Mouse (Mus musculus): ENCODE data around the gene Amph. TPM values are rescaled to one million over a fixed set of nuclear protein-coding genes. Genes with fewer than 3 reads are reported as not detected.

The Amph gene
- total and polyA plus RNA-seq, 3 experiments = not detected

DNA sequence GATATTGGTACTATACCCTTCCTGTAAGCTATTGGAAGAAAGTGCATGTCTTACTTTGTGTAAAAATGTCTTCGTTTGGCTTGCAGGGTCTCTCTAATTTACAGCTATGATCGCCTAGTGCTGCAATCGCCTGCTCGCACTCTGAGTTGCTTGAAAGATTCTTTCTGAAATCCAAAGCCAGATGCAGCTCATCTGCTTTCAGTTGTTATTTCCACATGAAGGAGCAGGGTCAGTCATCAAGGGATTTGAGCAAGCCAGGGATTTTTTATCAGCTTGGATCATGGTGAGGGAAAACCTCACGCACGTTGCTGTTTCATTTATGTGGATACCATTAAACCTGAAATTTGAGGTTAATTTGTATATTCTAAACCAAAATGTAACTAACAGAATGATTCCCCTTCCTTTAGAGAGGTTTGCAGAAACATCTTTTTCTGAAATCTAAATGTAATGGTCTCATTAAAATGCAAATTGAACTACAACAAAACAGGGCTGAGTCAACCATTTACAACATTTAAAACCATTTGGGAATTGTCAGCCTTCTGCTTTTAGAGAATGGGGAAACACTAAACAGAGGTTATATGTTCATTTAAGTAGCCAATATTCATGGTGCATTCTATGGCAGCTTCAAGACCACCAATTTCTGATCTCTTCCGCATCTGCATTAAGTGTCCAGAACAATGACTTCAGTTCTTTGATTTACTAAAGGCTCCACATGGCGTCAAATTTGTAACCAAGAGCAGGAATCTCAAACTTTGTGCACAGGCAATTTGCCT, 84.1 kb downstream of the Amph start:
- no peak overlapping the region for H3K9ac ChIP-seq (ENCODE audit: insufficient read depth, low read depth)
- no peak overlapping the region for H3K4me2 ChIP-seq (ENCODE audit: insufficient read depth, low read depth, poor library complexity, severe bottlenecking)
- TF ChIP-seq ZNF384 (IDR thresholded peaks at IDR 0.05; ENCODE audit: low read depth, low read length) = no peak
- no peak for TF ChIP-seq NELFE (IDR thresholded peaks at IDR 0.05; ENCODE audit: low read depth, low read length)
- no peak overlapping the region for H3K4me3 ChIP-seq (replicated peaks in 1 of 3; ENCODE audit: low read depth in 2 of 3, low read length in 2 of 3, poor library complexity in 1 of 3)
- DNase-seq (ENCODE audit: extremely low read depth) = no peak
- dilution Hi-C loops (cut with MboI; ENCODE audit: extremely low pct_ligation_motif_present, extremely low pct_unique_long_range_greater_than_20kb, low sequenced_read_pairs) = no loop called here
- in situ Hi-C loops (cut with MboI; ENCODE audit: low pct_ligation_motif_present, low pct_unique_long_range_greater_than_20kb, low sequenced_read_pairs) = no loop called here
- H3K27ac ChIP-seq (ENCODE audit: insufficient read depth, low read depth) = no peak overlapping the region
- no peaks in the 10 kb centered on the region for H3K9me3 ChIP-seq (replicated peaks; ENCODE audit: low read length)
- no peaks in the 10 kb centered on the region for H3K4me1 ChIP-seq (ENCODE audit: control insufficient read depth in 1 of 2, insufficient read depth in 2 of 2)
- no peaks in the 10 kb centered on the region for H3K36me3 ChIP-seq (replicated peaks in 1 of 2; ENCODE audit: control insufficient read depth in 1 of 2, insufficient read depth in 1 of 2, low read length in 1 of 2)
- no peaks in the 10 kb centered on the region for H3K79me2 ChIP-seq (replicated peaks; ENCODE audit: control insufficient read depth, extremely low read depth, insufficient read depth, poor library complexity, severe bottlenecking)
- H3K27me3 ChIP-seq (replicated peaks) = no peaks in the 10 kb centered on the region

GRCm38 (mm10) chr13:19052090-19052489, 104.1 kb downstream of the Amph start:
- Histone ChIP-seq H3K27ac (ENCODE audit: insufficient read depth, low read depth) (no peak overlapping the region), H3K79me2 (replicated peaks; ENCODE audit: control insufficient read depth, extremely low read depth, insufficient read depth, poor library complexity, severe bottlenecking) (no peaks in the 10 kb centered on the region), H3K36me3 (replicated peaks in 1 of 2; ENCODE audit: control insufficient read depth in 1 of 2, insufficient read depth in 1 of 2, low read length in 1 of 2) (no peaks in the 10 kb centered on the region), H3K4me1 (ENCODE audit: control insufficient read depth in 1 of 2, insufficient read depth in 2 of 2) (no peaks in the 10 kb centered on the region), H3K4me3 (replicated peaks in 1 of 3; ENCODE audit: low read depth in 2 of 3, low read length in 2 of 3, poor library complexity in 1 of 3) (no peak overlapping the region), H3K4me2 (ENCODE audit: insufficient read depth, low read depth, poor library complexity, severe bottlenecking) (no peak overlapping the region), H3K27me3 (replicated peaks) (no peaks in the 10 kb centered on the region), H3K9ac (ENCODE audit: insufficient read depth, low read depth) (no peak overlapping the region), H3K9me3 (replicated peaks; ENCODE audit: low read length) (no peaks in the 10 kb centered on the region)
- TF ChIP-seq NELFE (IDR thresholded peaks at IDR 0.05; ENCODE audit: low read depth, low read length) = no peak
- no peak for TF ChIP-seq ZKSCAN1 (IDR thresholded peaks at IDR 0.05; ENCODE audit: borderline replicate concordance, low read depth, low read length)
- TF ChIP-seq E2F4 (IDR thresholded peaks at IDR 0.05; ENCODE audit: insufficient replicate concordance, low read depth, low read length) = no peak
- dilution Hi-C loops (cut with MboI; ENCODE audit: extremely low pct_ligation_motif_present, extremely low pct_unique_long_range_greater_than_20kb, low sequenced_read_pairs) (no loop called here), in situ Hi-C loops (cut with MboI; ENCODE audit: low pct_ligation_motif_present, low pct_unique_long_range_greater_than_20kb, low sequenced_read_pairs) (no loop called here)
- no peak for DNase-seq (ENCODE audit: extremely low read depth)

- Histone ChIP-seq H3K79me2 (replicated peaks; ENCODE audit: control insufficient read depth, extremely low read depth, insufficient read depth, poor library complexity, severe bottlenecking) (no peaks in the 10 kb centered on the region), H3K36me3 (replicated peaks in 1 of 2; ENCODE audit: control insufficient read depth in 1 of 2, insufficient read depth in 1 of 2, low read length in 1 of 2) (no peaks in the 10 kb centered on the region), H3K27ac (ENCODE audit: insufficient read depth, low read depth) (no peak overlapping the region), H3K9ac (ENCODE audit: insufficient read depth, low read depth) (no peak overlapping the region), H3K27me3 (replicated peaks) (no peaks in the 10 kb centered on the region), H3K4me2 (ENCODE audit: insufficient read depth, low read depth, poor library complexity, severe bottlenecking) (no peak overlapping the region), H3K4me3 (replicated peaks in 1 of 3; ENCODE audit: low read depth in 2 of 3, low read length in 2 of 3, poor library complexity in 1 of 3) (no peak overlapping the region), H3K4me1 (ENCODE audit: control insufficient read depth in 1 of 2, insufficient read depth in 2 of 2) (no peaks in the 10 kb centered on the region), H3K9me3 (replicated peaks; ENCODE audit: low read length) (no peaks in the 10 kb centered on the region)
- dilution Hi-C loops (cut with MboI; ENCODE audit: extremely low pct_ligation_motif_present, extremely low pct_unique_long_range_greater_than_20kb, low sequenced_read_pairs) = no loop called here
- no peak for TF ChIP-seq CHD1 (IDR thresholded peaks at IDR 0.05; ENCODE audit: low read depth, low read length)
- TF ChIP-seq USF1 (IDR thresholded peaks at IDR 0.05; ENCODE audit: low read depth, low read length) = no peak
- no peak for TF ChIP-seq SIN3A (IDR thresholded peaks at IDR 0.05; ENCODE audit: low read length)
- no peak for TF ChIP-seq JUN (IDR thresholded peaks at IDR 0.05; ENCODE audit: insufficient read depth, low read depth, low read length)
- TF ChIP-seq IRF4 (IDR thresholded peaks at IDR 0.05; ENCODE audit: low read depth, low read length) = no peak
- no peak for TF ChIP-seq KAT2A (IDR thresholded peaks at IDR 0.05; ENCODE audit: insufficient replicate concordance, low read length)
- TF ChIP-seq GABPA (IDR thresholded peaks at IDR 0.05; ENCODE audit: insufficient replicate concordance, low read depth, low read length) = no peak
- TF ChIP-seq UBTF (IDR thresholded peaks at IDR 0.05; ENCODE audit: low read depth, low read length) = no peak
- no peak for TF ChIP-seq MYC (IDR thresholded peaks at IDR 0.05; ENCODE audit: low read depth, low read length)
- no peak for DNase-seq (ENCODE audit: extremely low read depth)
- in situ Hi-C loops (cut with MboI; ENCODE audit: low pct_ligation_motif_present, low pct_unique_long_range_greater_than_20kb, low sequenced_read_pairs) = no loop called here
Observed at GRCm38 (mm10) chr13:19054504-19054903, 106.5 kb downstream of the Amph start.
